Mouse (Mus musculus): Measurements from ENCODE around the gene Eif5. TPM values are rescaled to one million over a fixed set of nuclear protein-coding genes. Genes with fewer than 3 reads are reported as not detected.
"Not testable (repeated sequence)": the region's sequence is repeated elsewhere in the genome, so short reads cannot be mapped to it uniquely, and the experiment has no call there.

The Eif5 gene
- total and polyA plus RNA-seq, 3 experiments = 39.4 to 170 (median 160) TPM

- H3K4me1 ChIP-seq (ENCODE audit: control insufficient read depth, insufficient read depth, low read length) = no peaks in the 10 kb centered on the region; the same call in 1 of the 2 replicates
- 50% methylated on average over 12 of the region's 12 CpGs for WGBS
Observed at GRCm38 (mm10) chr12:111503063-111503567, 34.7 kb upstream of the Eif5 start.

GRCm38 (mm10) chr12:111503571-111503970 is 34.2 kb upstream of the Eif5 start:
- intact Hi-C loops (cut with DNase I) = no loop called here
- TF ChIP-seq CTCF (IDR thresholded peaks at IDR 0.05) (no peak), POLR2A (IDR thresholded peaks at IDR 0.05; ENCODE audit: insufficient read depth, low read depth, low read length) (no peak), EP300 (IDR thresholded peaks at IDR 0.05; ENCODE audit: insufficient read depth, low read depth, low read length) (no peak)
- Histone ChIP-seq H3K27ac (no peak overlapping the region), H3K79me2 (replicated peaks; ENCODE audit: control insufficient read depth, insufficient read depth, low read length) (no peaks in the 10 kb centered on the region), H3K9ac (ENCODE audit: low read depth, low read length) (no peak overlapping the region), H3K27me3 (ENCODE audit: control insufficient read depth, insufficient read depth, low read length) (no peaks in the 10 kb centered on the region), H3K4me1 (ENCODE audit: control insufficient read depth, insufficient read depth, low read length) (no peaks in the 10 kb centered on the region; the same call in 1 of the 2 replicates), H3K4me3 (no peak overlapping the region), H3K36me3 (ENCODE audit: control insufficient read depth, insufficient read depth, low read length) (no peaks in the 10 kb centered on the region)
- 57% methylated on average over 5 of the region's 5 CpGs for WGBS
- no peak for DNase-seq

More at GRCm38 (mm10) chr12:111503063-111503567, 34.7 kb upstream of the Eif5 start:
- H3K27me3 ChIP-seq (ENCODE audit: control insufficient read depth, insufficient read depth, low read length) = no peaks in the 10 kb centered on the region
- intact Hi-C loops (cut with DNase I) = no loop called here
- no peak for DNase-seq
- H3K4me3 ChIP-seq = no peak overlapping the region
- no peak overlapping the region for H3K27ac ChIP-seq
- no peak overlapping the region for H3K9ac ChIP-seq (ENCODE audit: low read depth, low read length)
- no peaks in the 10 kb centered on the region for H3K36me3 ChIP-seq (ENCODE audit: control insufficient read depth, insufficient read depth, low read length)
- no peaks in the 10 kb centered on the region for H3K79me2 ChIP-seq (replicated peaks; ENCODE audit: control insufficient read depth, insufficient read depth, low read length)
- no peak for TF ChIP-seq POLR2A (IDR thresholded peaks at IDR 0.05; ENCODE audit: insufficient read depth, low read depth, low read length)
- TF ChIP-seq CTCF (IDR thresholded peaks at IDR 0.05) = no peak
- no peak for TF ChIP-seq EP300 (IDR thresholded peaks at IDR 0.05; ENCODE audit: insufficient read depth, low read depth, low read length)

- Histone ChIP-seq H3K27ac (no peak overlapping the region), H3K36me3 (ENCODE audit: control insufficient read depth, insufficient read depth, low read length) (no peaks in the 10 kb centered on the region), H3K79me2 (replicated peaks; ENCODE audit: control insufficient read depth, insufficient read depth, low read length) (no peaks in the 10 kb centered on the region), H3K27me3 (ENCODE audit: control insufficient read depth, insufficient read depth, low read length) (no peaks in the 10 kb centered on the region), H3K9ac (ENCODE audit: low read depth, low read length) (no peak overlapping the region), H3K4me1 (ENCODE audit: control insufficient read depth, insufficient read depth, low read length) (no peaks in the 10 kb centered on the region; the same call in 1 of the 2 replicates), H3K4me3 (no peak overlapping the region)
- 4% methylated on average over 12 of the region's 12 CpGs for WGBS
- intact Hi-C loops (cut with DNase I) = loop anchor here (1.0 kb wide), 1 partner anchor 80 kb away; no protein-coding TSS in a partner anchor
- DNase-seq = peak; percentile 91 to 95
- TF ChIP-seq CTCF (IDR thresholded peaks at IDR 0.05) (no peak), POLR2A (IDR thresholded peaks at IDR 0.05; ENCODE audit: insufficient read depth, low read depth, low read length) (no peak), EP300 (IDR thresholded peaks at IDR 0.05; ENCODE audit: insufficient read depth, low read depth, low read length) (peak; percentile 86; the same call in 1 of the 2 replicates)
Observed at GRCm38 (mm10) chr12:111504904-111505303, 32.9 kb upstream of the Eif5 start.

- Histone ChIP-seq H3K9ac (ENCODE audit: low read depth, low read length) (no peak overlapping the region), H3K79me2 (replicated peaks; ENCODE audit: control insufficient read depth, insufficient read depth, low read length) (no peaks in the 10 kb centered on the region), H3K27me3 (ENCODE audit: control insufficient read depth, insufficient read depth, low read length) (no peaks in the 10 kb centered on the region), H3K4me1 (ENCODE audit: control insufficient read depth, insufficient read depth, low read length) (no peaks in the 10 kb centered on the region; the same call in 1 of the 2 replicates), H3K4me3 (no peak overlapping the region), H3K27ac (no peak overlapping the region), H3K36me3 (ENCODE audit: control insufficient read depth, insufficient read depth, low read length) (no peaks in the 10 kb centered on the region)
- WGBS = 50% methylated on average over 5 of the region's 5 CpGs
- TF ChIP-seq CTCF (IDR thresholded peaks at IDR 0.05) (no peak), POLR2A (IDR thresholded peaks at IDR 0.05; ENCODE audit: insufficient read depth, low read depth, low read length) (no peak), EP300 (IDR thresholded peaks at IDR 0.05; ENCODE audit: insufficient read depth, low read depth, low read length) (no peak)
- DNase-seq = no peak
- intact Hi-C loops (cut with DNase I) = no loop called here
Observed at GRCm38 (mm10) chr12:111507001-111507400, 30.8 kb upstream of the Eif5 start.

- no peak for DNase-seq
- Histone ChIP-seq H3K4me1 (ENCODE audit: control insufficient read depth, insufficient read depth, low read length) (no peaks in the 10 kb centered on the region; the same call in 1 of the 2 replicates), H3K36me3 (ENCODE audit: control insufficient read depth, insufficient read depth, low read length) (no peaks in the 10 kb centered on the region), H3K9ac (ENCODE audit: low read depth, low read length) (no peak overlapping the region), H3K79me2 (replicated peaks; ENCODE audit: control insufficient read depth, insufficient read depth, low read length) (no peaks in the 10 kb centered on the region), H3K4me3 (no peak overlapping the region), H3K27me3 (ENCODE audit: control insufficient read depth, insufficient read depth, low read length) (no peaks in the 10 kb centered on the region), H3K27ac (no peak overlapping the region)
- intact Hi-C loops (cut with DNase I) = no loop called here
- TF ChIP-seq POLR2A (IDR thresholded peaks at IDR 0.05; ENCODE audit: insufficient read depth, low read depth, low read length) (no peak), CTCF (IDR thresholded peaks at IDR 0.05) (no peak), EP300 (IDR thresholded peaks at IDR 0.05; ENCODE audit: insufficient read depth, low read depth, low read length) (no peak)
- WGBS = 84% methylated on average over 10 of the region's 10 CpGs
Observed at GRCm38 (mm10) chr12:111507962-111508361, 29.9 kb upstream of the Eif5 start.

- H3K4me1 ChIP-seq (ENCODE audit: control insufficient read depth, insufficient read depth, low read length); H3K79me2 ChIP-seq (replicated peaks; ENCODE audit: control insufficient read depth, insufficient read depth, low read length); DNase-seq; H3K9ac ChIP-seq (ENCODE audit: low read depth, low read length); H3K27ac ChIP-seq; intact Hi-C loops (cut with DNase I); H3K4me3 ChIP-seq; H3K27me3 ChIP-seq (ENCODE audit: control insufficient read depth, insufficient read depth, low read length); H3K36me3 ChIP-seq (ENCODE audit: control insufficient read depth, insufficient read depth, low read length): not testable (repeated sequence)
- WGBS = 75% methylated on average over 3 of the region's 3 CpGs
Observed at GRCm38 (mm10) chr12:111508438-111508837, 29.4 kb upstream of the Eif5 start.
